Mouse (Mus musculus): Measurements from ENCODE around the gene Crim1.

Gene Crim1

DNA sequence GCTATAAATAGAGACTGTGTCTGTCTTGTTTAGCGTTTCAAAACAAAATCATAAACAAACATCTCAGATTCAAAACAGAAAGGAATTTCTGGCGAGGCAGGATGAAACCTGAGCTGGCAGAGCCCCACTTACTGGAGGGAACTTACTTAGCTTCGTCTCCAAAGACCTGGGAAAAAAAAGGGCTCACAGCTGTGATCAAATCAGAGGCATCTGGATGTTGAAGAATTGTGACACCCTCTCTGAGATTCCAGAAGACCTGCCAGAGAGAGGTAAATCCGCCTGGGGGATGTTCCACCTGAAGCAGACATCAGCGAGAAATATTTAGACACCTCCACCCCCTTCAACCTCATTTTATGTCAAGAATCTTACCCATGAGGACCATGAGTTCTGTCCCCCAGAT lies 11.8 kb downstream of the Crim1 start:
- DNase-seq = no peak

GRCm38 (mm10) chr17:78213128-78213527 lies 13.1 kb downstream of the Crim1 start:
- DNase-seq = no peak

DNA sequence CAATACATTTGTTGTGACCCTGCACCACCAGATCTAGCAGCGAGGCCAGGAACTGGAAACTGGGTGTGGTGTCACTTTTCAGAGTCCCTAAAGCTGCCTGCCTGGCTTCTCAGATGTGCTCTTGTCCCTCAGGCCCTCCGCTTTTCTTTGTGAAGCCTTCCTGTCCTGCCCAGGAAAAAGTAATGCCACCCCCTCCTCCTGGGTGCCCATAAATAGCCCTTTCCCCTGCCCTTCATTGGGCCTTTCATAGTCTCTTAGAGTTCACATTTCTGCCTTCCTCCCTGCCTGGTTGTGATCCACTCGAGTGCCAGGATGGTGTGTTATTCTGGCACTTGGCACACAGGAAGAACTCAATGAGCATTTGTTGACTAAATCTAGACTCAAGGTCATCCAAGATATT lies 16.5 kb downstream of the Crim1 start:
- no peak for DNase-seq

DNA sequence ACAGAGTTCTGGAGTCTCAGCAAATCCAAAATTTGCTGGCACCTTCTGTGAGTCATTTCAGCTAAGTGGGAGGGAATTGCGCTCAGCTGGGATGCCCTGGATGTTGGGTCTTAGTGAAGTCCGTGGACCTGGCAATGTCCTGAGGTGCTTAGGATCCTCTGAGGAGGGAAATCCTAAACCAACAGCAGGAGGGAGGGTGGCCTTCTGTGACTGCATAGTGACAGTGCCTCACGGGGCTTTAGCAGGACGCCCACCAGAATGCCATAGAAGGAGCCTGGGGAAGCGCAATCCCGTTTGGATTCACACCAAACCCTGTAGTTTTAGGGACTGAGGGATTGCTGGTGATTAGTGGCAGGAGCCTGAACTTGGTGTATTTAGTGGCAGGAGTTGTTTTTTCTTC lies 17.4 kb downstream of the Crim1 start:
- no peak for DNase-seq

DNA sequence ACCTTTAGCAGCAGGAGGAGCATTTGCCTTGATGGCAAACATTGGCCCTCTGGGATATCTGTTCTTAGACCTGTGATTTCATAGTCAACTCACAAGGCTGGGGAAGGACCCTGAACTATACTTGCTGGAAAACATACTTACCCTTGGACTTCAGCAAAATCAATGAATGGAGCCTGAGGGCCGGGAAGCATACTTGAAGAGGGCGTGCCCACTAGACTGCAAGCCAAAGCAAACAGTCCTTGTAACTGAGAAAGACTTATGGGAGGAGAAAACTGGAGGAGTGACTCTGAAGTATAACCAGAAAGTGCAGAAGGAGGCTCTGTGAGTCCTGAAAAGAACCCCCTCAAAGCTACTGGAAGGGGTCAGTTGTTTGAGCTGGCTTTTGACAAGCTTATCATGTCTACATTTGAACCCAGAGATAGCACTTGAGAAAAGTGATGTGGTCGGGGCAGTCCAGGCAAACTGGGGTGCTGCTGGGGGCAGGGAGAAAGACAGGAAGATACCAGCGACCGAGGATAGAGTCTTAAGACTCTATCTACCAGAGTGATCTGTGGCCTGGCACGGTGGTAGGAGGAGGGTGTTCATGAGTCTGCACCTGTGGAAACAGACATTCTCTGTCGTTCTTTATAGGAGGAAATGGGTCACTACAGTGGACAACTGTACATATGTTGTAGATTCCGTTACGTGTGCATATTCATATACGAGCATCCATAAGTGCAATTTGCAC lies 18.6 kb downstream of the Crim1 start:
- DNase-seq = no peak

GRCm38 (mm10) chr17:78221007-78221642 lies 21.1 kb downstream of the Crim1 start:
- DNase-seq = no peak

DNA sequence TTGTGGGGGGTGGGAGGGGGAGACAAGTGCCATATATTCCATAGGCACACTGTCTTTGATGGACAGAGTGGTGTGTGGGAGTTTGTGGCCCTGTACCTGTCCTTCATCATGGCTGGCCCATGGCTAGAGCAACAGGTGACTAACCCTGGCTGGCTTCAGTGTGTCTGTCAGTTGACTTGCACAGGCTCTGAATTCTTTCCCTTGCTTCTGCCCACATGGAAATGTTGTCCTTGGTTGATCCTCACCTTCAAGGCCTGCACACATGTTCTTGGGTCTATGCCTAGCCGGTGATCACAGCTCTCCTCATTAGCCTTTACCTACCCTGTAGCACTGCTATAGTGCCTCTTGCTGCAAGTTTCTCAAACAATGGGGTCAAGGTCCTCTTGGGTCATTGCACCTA lies 21.8 kb downstream of the Crim1 start:
- DNase-seq = no peak

DNA sequence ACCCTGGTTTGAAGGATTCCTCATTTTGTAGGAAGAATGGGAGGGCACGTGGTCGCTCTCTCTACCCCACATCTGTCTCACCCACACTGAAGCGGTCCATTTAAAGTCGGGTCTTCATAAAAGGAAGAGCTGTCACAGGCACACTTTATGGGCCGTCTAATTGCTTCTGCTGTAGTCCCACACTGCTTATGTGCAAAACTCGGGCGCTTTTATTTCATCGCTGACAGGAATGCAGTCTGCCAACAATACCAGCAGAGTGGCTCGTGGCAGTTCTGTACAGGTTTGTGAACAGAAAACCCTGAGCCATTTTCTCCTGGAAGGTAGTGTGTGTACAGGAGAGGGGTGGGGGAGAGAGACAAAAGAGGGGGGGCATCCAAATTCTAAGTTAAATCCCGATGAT lies 23.9 kb downstream of the Crim1 start:
- DNase-seq = no peak

GRCm38 (mm10) chr17:78225547-78225946 lies 25.5 kb downstream of the Crim1 start:
- DNase-seq = no peak

DNA sequence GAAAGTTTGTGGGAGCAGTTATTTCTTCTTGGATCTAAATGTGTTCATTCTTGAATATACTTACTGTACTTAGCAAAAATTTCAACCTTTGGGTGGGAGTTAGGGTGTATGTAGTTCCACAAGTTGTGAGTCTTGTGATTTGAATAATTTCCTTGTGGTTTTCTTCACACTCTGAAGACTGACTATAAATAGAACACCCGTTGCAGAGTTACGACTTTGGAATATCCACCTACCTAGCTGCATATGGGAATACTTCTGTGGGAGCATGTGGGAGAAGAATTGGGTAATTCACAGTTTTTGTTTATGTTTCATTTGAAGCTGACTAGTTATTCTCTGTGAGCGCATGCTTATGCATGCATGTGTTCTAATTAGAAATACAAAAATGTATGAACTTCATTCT lies 27.2 kb downstream of the Crim1 start:
- DNase-seq = no peak

- DNase-seq = no peak
These were observed 31.5 kb downstream of the Crim1 start for GRCm38 (mm10) chr17:78231567-78231966.

GRCm38 (mm10) chr17:78232703-78233102 lies 32.7 kb downstream of the Crim1 start:
- DNase-seq = no peak

DNA sequence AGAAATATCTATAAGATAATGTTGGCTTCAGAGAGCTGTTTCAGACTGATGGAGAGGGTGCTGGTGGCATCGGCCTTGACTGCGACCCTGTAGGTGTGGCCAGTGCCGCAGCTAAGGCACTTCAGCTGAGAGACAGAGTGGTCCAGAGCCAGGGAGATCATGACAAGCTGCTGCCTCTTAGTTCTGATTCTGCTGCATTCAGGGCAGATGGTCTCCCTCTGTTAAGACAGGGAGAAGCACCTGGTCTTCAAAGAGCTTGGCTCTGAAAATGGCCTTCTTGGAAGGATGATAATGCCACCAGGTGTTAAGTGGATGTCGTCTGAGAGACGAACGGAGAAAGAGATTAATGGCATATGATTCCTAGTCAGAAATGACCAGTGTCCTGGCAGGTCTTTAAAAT lies 33.8 kb downstream of the Crim1 start:
- no peak for DNase-seq

DNA sequence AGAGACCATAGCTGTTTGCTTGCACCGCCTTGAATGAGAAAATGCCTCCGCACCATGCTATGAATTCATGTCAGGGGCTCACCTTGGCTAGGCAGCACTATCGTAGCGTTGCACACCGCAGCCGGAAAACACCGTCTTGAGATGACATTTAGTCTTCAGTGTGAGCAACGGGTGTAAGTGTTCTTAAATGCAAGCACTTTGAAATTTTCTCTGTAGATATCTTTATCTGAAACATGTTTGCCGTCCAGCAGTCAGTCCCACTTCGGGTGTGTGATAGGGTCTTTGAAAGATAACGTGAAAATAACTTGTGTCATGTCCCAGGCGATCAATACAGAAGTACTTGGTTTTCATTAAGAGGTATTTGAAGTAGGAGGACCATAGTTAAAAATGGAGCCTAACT lies 36.1 kb downstream of the Crim1 start:
- no peak for DNase-seq

DNA sequence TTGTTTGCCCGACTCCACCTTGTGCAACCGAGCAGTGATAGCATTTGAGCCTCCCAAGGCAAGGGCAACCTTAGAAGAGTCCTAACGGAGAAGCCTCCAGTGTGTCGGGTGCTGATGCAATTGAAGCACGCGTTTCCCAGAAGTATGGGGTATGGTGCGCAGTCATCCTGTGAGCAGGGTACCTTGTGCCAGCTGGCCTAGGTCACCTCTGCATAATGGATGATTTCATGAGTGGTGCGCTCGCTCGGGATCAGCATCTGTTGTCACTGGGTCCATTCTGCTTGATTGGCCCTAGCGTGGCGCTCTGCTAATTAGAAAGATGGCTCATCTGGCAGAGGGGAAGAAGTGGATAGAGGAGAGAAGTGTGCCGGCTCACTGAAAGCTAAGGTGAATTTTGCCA lies 37.9 kb downstream of the Crim1 start:
- no peak for DNase-seq

- DNase-seq = no peak
These were observed 40.1 kb downstream of the Crim1 start for GRCm38 (mm10) chr17:78240161-78240560.

DNA sequence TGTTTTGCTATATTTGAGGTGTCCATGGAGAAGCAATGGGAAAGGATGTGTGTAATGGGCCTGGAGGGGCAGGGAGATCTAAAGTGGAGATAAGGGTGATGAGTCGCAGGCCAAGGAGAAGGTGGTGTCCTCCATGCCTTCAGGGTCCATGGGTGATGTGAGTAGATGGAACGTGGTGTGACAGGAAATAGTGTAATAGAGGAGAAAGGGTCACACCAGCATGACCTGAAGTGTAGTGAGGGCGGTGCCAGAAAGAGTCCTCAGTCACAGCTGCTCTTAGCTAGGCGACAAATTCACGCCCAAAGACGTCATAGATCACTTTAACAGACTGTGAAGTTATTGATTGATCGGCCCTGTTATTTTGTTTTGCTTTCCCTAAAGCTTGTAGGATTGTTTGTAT lies 41.2 kb downstream of the Crim1 start:
- DNase-seq = no peak

DNA sequence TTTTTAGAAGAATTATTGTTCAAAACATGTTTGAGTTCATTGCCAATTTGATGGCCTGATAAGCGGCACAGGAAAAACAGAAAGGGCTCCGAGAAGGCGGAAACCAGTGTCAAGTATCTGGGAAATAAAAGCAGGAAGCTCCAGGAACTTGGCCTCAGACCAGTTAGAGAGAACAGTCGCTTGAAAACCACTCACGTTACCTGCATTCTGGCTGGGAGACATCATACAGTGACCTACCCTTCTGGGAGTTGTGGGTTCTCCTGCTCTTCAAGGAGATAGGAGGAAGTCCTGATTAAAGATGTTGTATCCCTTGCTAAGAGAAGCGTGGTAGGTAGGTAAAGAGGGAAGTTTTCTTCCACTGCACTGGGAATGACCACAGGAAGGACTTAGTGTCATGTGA lies 44.7 kb downstream of the Crim1 start:
- no peak for DNase-seq

- DNase-seq = no peak
These were observed 45.4 kb downstream of the Crim1 start for GRCm38 (mm10) chr17:78245444-78245843.

GRCm38 (mm10) chr17:78246634-78247383 lies 46.8 kb downstream of the Crim1 start:
- DNase-seq = no peak

GRCm38 (mm10) chr17:78248197-78248596 lies 48.1 kb downstream of the Crim1 start:
- no peak for DNase-seq

DNA sequence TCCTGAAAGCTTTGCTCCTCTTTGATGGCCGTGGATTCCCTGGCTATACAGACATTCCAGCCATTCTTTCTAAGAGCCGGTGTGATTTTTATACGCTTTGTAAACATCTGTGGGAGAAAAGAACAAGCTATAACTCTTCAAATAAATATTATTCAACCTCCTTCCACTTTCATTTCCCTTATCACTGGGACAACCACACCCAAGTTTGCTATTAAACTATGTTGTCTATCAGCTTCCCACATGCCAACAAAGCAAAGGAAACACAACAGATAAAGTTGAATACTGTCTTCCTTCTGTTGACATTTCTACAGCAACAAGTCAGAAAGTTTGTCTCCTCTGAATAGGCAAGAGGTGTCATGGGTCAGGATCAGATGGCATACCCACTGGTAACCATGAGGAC lies 48.9 kb downstream of the Crim1 start:
- DNase-seq = no peak

DNA sequence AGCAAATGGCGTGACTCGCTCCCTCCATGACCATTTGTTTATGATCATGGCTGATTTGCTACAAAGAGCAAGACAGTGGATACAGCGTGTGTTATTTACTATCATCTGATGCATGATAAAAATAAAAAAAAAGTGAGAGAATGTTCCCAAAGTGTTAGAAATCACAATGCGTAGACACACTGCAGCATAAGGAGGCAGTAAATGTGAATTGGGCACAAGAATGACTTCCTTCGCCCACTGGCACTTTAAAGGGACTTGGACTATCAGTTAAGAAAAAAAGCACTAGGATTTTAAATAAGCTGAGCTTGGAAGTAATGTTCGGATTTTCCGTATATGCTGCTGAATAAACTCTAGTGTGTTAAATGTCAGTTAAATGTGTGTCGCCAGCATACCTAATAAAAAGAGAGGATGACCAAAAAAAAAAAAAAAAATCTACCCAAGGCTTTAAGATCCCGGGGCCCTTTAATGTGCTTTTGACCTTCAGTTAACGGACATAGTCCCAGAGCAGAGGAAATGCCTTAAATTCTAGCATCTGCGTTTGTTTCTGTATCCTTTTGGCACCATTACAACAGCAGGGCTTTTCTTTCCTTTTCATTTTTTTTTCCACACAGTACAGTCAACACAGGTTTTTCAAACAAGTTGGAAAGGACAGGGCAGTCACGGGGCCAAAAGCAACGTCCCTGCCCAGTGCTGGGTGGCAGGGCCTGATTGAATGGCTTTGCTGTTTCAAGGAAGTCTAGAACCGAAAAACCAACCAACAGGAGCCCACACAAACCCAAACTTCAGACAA lies 50.3 kb downstream of the Crim1 start:
- DNase-seq = no peak

Data from thymus, postnatal 36 days (tissue).